ENCODE assay signal across 27 mouse cellular contexts in the genomic region with DNA sequence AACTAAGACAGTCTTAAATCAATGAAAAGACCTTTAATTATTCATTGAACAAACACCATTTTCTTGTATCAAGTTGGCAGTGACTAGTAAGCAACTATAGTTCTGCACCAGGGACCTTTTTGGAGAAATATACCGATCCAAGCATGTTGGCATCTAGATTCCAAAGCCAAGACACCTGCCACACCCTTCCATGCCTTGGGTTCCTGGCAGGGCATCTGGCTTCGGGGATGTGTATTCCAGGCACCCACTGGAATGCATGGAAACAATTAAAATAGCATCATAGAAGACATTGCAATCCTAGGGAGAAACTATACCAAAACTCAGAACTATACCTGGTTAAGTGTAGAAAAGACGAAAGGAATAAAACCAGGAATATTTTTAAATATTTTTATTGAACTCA. TPM values are rescaled to one million over a fixed set of nuclear protein-coding genes. Genes with fewer than 3 reads are reported as not detected.
DNase-seq lines count a peak whose midpoint lies in the region; ATAC-seq and TF ChIP-seq lines count a peak whose summit lies in the region.
"Had no signal": no experiment of that assay in that cellular context is flagged by ENCODE, and none has a peak within 500 bp of the region (broad histone marks: within the 10 kb centered on the region; RNA-seq: fewer than 3 reads in every experiment).

No protein-coding gene starts in this region.

- intact Hi-C loops in heart, adult 2 months (cut with DNase I): loop anchor here (5.0 kb wide), 3 partner anchors 46 to 241 kb away; a partner anchor contains a TSS

- no peak overlapping the region for H3K9ac ChIP-seq in heart, adult 2 months (ENCODE audit: low read depth, low read length)
- no peak overlapping the region for H3K9ac ChIP-seq in liver, embryonic 15.5 days
- H3K9ac ChIP-seq in liver, embryonic 12.5 days: no peak overlapping the region
- H3K9ac ChIP-seq: embryonic facial prominence, embryonic 13.5 days; embryonic facial prominence, embryonic 15.5 days; forebrain, embryonic 12.5 days had no signal

- 90% methylated on average over 3 of the region's 3 CpGs for WGBS in heart, adult 2 months
- WGBS in liver, embryonic 15.5 days (ENCODE audit: insufficient replicate concordance): 84% methylated on average over 3 of the region's 3 CpGs
- 83% methylated on average over 3 of the region's 3 CpGs for WGBS in liver, embryonic 12.5 days (ENCODE audit: insufficient replicate concordance)

- no peaks in the 10 kb centered on the region for H3K9me3 ChIP-seq in liver, embryonic 15.5 days (replicated peaks)
- no peaks in the 10 kb centered on the region for H3K9me3 ChIP-seq in liver, embryonic 12.5 days (replicated peaks)
- H3K9me3 ChIP-seq: embryonic facial prominence, embryonic 13.5 days; embryonic facial prominence, embryonic 15.5 days; forebrain, embryonic 10.5 days; forebrain, embryonic 12.5 days had no signal

- peaks cover 2% of the 10 kb centered on the region; the same call in 1 of the 2 replicates for H3K36me3 ChIP-seq in heart, adult 2 months (ENCODE audit: control insufficient read depth, insufficient read depth, low read length)
- no peaks in the 10 kb centered on the region for H3K36me3 ChIP-seq in liver, embryonic 15.5 days (replicated peaks)
- H3K36me3 ChIP-seq in liver, embryonic 12.5 days: no peaks in the 10 kb centered on the region
- no peaks in the 10 kb centered on the region for H3K36me3 ChIP-seq in myocyte (ENCODE audit: control insufficient read depth, insufficient read depth)
- H3K36me3 ChIP-seq: embryonic facial prominence, embryonic 13.5 days; embryonic facial prominence, embryonic 15.5 days; forebrain, embryonic 10.5 days; forebrain, embryonic 12.5 days had no signal

- H3K79me2 ChIP-seq in heart, adult 2 months (replicated peaks; ENCODE audit: control insufficient read depth, insufficient read depth, low read length): no peaks in the 10 kb centered on the region
- peaks cover 14% of the 10 kb centered on the region for H3K79me2 ChIP-seq in myocyte (ENCODE audit: control insufficient read depth, insufficient read depth)

- no peak overlapping the region for H3ac ChIP-seq in myocyte (ENCODE audit: control insufficient read depth, insufficient read length)

- no peaks in the 10 kb centered on the region for H3K27me3 ChIP-seq in heart, adult 2 months (ENCODE audit: control insufficient read depth, insufficient read depth, low read length)
- no peaks in the 10 kb centered on the region for H3K27me3 ChIP-seq in liver, embryonic 15.5 days
- H3K27me3 ChIP-seq in liver, embryonic 12.5 days (replicated peaks): no peaks in the 10 kb centered on the region
- no peaks in the 10 kb centered on the region for H3K27me3 ChIP-seq in myocyte (ENCODE audit: control insufficient read depth, insufficient read depth, insufficient read length)
- H3K27me3 ChIP-seq: embryonic facial prominence, embryonic 13.5 days; embryonic facial prominence, embryonic 15.5 days had no signal

- peaks cover 8% of the 10 kb centered on the region for H3K4me1 ChIP-seq in heart, adult 2 months (ENCODE audit: control insufficient read depth, insufficient read depth, low read length)
- H3K4me1 ChIP-seq in liver, embryonic 15.5 days (replicated peaks): peaks cover 71% of the 10 kb centered on the region
- peaks cover 59% of the 10 kb centered on the region for H3K4me1 ChIP-seq in liver, embryonic 12.5 days

- no peak for TF ChIP-seq EP300 in heart, adult 2 months (IDR thresholded peaks at IDR 0.05; ENCODE audit: insufficient read depth, low read depth, low read length)

- no peak for ATAC-seq in liver, embryonic 15.5 days (ENCODE audit: insufficient read depth)
- ATAC-seq in liver, embryonic 12.5 days: no peak
- ATAC-seq: forebrain, embryonic 14.5 days had no signal

- TF ChIP-seq POLR2A in heart, adult 2 months (IDR thresholded peaks at IDR 0.05; ENCODE audit: insufficient read depth, low read depth, low read length): no peak
- TF ChIP-seq POLR2A in myocyte (IDR thresholded peaks at IDR 0.05; ENCODE audit: insufficient read length, low read depth): no peak

- no peak for TF ChIP-seq CTCF in heart, adult 2 months (IDR thresholded peaks at IDR 0.05)

- no peak overlapping the region for H3K27ac ChIP-seq in heart, adult 2 months
- peak overlapping the region; percentile 90; the same call in 1 of the 2 replicates for H3K27ac ChIP-seq in liver, embryonic 15.5 days (replicated peaks)
- H3K27ac ChIP-seq in liver, embryonic 12.5 days: no peak overlapping the region
- H3K27ac ChIP-seq: embryonic facial prominence, embryonic 13.5 days; embryonic facial prominence, embryonic 15.5 days; forebrain, embryonic 10.5 days; forebrain, embryonic 12.5 days had no signal

- DNase-seq in heart, adult 11 months: peak; percentile 68
- DNase-seq in heart, adult 2 months: no peak
- DNase-seq in urinary bladder, postnatal 36 days (ENCODE audit: low spot score in 2 of 2): no peak
- DNase-seq: cerebellum, adult 11 months; cerebellum, adult 8-10 months; cerebellum, adult 9-11 months; cerebellum, postnatal 36 days; embryo, embryonic 11 days had no signal

- no peak overlapping the region for H3K4me2 ChIP-seq in liver, embryonic 15.5 days
- H3K4me2 ChIP-seq in liver, embryonic 12.5 days: no peak overlapping the region
- H3K4me2 ChIP-seq in myocyte (ENCODE audit: low read depth): no peak overlapping the region
- H3K4me2 ChIP-seq: embryonic facial prominence, embryonic 13.5 days; embryonic facial prominence, embryonic 15.5 days; forebrain, embryonic 12.5 days had no signal

- H3K4me3 ChIP-seq in heart, adult 2 months: no peak overlapping the region
- H3K4me3 ChIP-seq in liver, embryonic 15.5 days (replicated peaks): no peak overlapping the region
- no peak overlapping the region for H3K4me3 ChIP-seq in liver, embryonic 12.5 days
- no peak overlapping the region for H3K4me3 ChIP-seq in myocyte
- H3K4me3 ChIP-seq: embryonic facial prominence, embryonic 13.5 days; embryonic facial prominence, embryonic 15.5 days; erythroblast, embryonic 14.5 days; forebrain, embryonic 10.5 days; forebrain, embryonic 12.5 days had no signal

TF ChIP-seq in myocyte, 11 proteins besides CTCF, POLR2A, EP300 and RAD21:
- peak in 1 of 3 experiments; percentile 78 for TF ChIP-seq MYOG (IDR thresholded peaks at IDR 0.05; ENCODE audit: control insufficient read depth in 1 of 3, insufficient read depth in 1 of 3, insufficient read length in 2 of 3, low read depth in 2 of 3)
- peak; percentile 6 for TF ChIP-seq TCF12 (IDR thresholded peaks at IDR 0.05; ENCODE audit: insufficient read depth, poor library complexity, severe bottlenecking)
- TF ChIP-seq SRF (IDR thresholded peaks at IDR 0.05; ENCODE audit: control insufficient read depth, insufficient read length, low read depth): no peak
- no peak for TF ChIP-seq REST (IDR thresholded peaks at IDR 0.05; ENCODE audit: insufficient read depth, insufficient read length)
- peak in 2 of 3 experiments; percentile 32 to 47 for TF ChIP-seq MYOD1 (IDR thresholded peaks at IDR 0.05; ENCODE audit: control insufficient read depth in 1 of 3, insufficient read length in 2 of 3, low read depth in 2 of 3)
- TF ChIP-seq E2F4 (IDR thresholded peaks at IDR 0.05; ENCODE audit: insufficient read depth): no peak

RNA-seq across cellular contexts. Expression of a gene that starts 3.5 kb away (rescaled TPM):
- 100 to 1,000 TPM; 109 to 129 TPM for total RNA-seq in heart, adult 2 months (2021)
- polyA plus RNA-seq in heart, adult 2 months (2012; rRNA removed): 101 and 110 TPM in 2 replicates
- polyA plus RNA-seq in liver, embryonic 15.5 days (2015; fragmentation: Nextera tagmentation; extraction: Ambion mirVana): 32.1 and 34.1 TPM in 2 replicates
- polyA plus RNA-seq in liver, embryonic 12.5 days (2016; fragmentation: Nextera tagmentation; extraction: Ambion mirVana): 37.8 and 37.9 TPM in 2 replicates
- 133 TPM for polyA plus RNA-seq in myocyte (2012; fragmentation: generic; extraction: Trizol)

RNA-seq across cellular contexts. Expression of a gene that starts 3.5 kb away (rescaled TPM):
- under 1 TPM in 1 of 2 experiments, not detected in 1; 0.23 TPM for total RNA-seq in heart, adult 2 months (2021)
- polyA plus RNA-seq in heart, adult 2 months (2012; rRNA removed): not detected in 2 replicates
- 0.12 TPM in 1 of 2 replicates, not detected in the other for polyA plus RNA-seq in liver, embryonic 15.5 days (2015; fragmentation: Nextera tagmentation; extraction: Ambion mirVana)
- not detected in 2 replicates for polyA plus RNA-seq in liver, embryonic 12.5 days (2016; fragmentation: Nextera tagmentation; extraction: Ambion mirVana)
- 0.10 TPM for polyA plus RNA-seq in myocyte (2012; fragmentation: generic; extraction: Trizol)
- total RNA-seq: adrenal gland, adult 2 months; adrenal gland, postnatal 10 days; adrenal gland, postnatal 4 days; common myeloid progenitor, adult 5-6 weeks; ES-E14; MEL had no signal
- polyA plus RNA-seq: adrenal gland, adult 2 months; brain, embryonic 14.5 days; C2C12; embryonic facial prominence, embryonic 11.5 days; embryonic facial prominence, embryonic 15.5 days; erythroblast, embryonic 14.5 days; forebrain, embryonic 10.5 days; forebrain, embryonic 12.5 days had no signal

RNA-seq across cellular contexts. Expression of a gene that starts 44.4 kb away (rescaled TPM):
- total RNA-seq in heart, adult 2 months (2021): 1 to 10 TPM in 1 of 2 experiments, under 1 TPM in 1; 0.65 to 1.2 TPM
- polyA plus RNA-seq in heart, adult 2 months (2012; rRNA removed): 3.8 and 9.9 TPM in 2 replicates
- 0.37 and 0.56 TPM in 2 replicates for polyA plus RNA-seq in liver, embryonic 15.5 days (2015; fragmentation: Nextera tagmentation; extraction: Ambion mirVana)
- 0.41 and 0.84 TPM in 2 replicates for polyA plus RNA-seq in liver, embryonic 12.5 days (2016; fragmentation: Nextera tagmentation; extraction: Ambion mirVana)
- not detected for polyA plus RNA-seq in myocyte (2012; fragmentation: generic; extraction: Trizol)
- total RNA-seq: adrenal gland, adult 2 months; adrenal gland, postnatal 25 days; common myeloid progenitor, adult 5-6 weeks; MEL had no signal
- polyA plus RNA-seq: erythroblast, embryonic 14.5 days had no signal

RNA-seq across cellular contexts. Expression of a gene that starts 46.7 kb away (rescaled TPM):
- total RNA-seq in heart, adult 2 months (2021): not detected
- not detected in 2 replicates for polyA plus RNA-seq in heart, adult 2 months (2012; rRNA removed)
- not detected in 2 replicates for polyA plus RNA-seq in liver, embryonic 15.5 days (2015; fragmentation: Nextera tagmentation; extraction: Ambion mirVana)
- polyA plus RNA-seq in liver, embryonic 12.5 days (2016; fragmentation: Nextera tagmentation; extraction: Ambion mirVana): not detected in 2 replicates
- polyA plus RNA-seq in myocyte (2012; fragmentation: generic; extraction: Trizol): 0.01 TPM
- total RNA-seq: adrenal gland, adult 2 months; adrenal gland, postnatal 10 days; adrenal gland, postnatal 25 days; adrenal gland, postnatal 4 days; common myeloid progenitor, adult 5-6 weeks; ES-E14 had no signal
- polyA plus RNA-seq: adrenal gland, adult 2 months; C2C12; embryonic facial prominence, embryonic 11.5 days; embryonic facial prominence, embryonic 13.5 days; erythroblast, embryonic 14.5 days; forebrain, embryonic 10.5 days; forebrain, embryonic 12.5 days; forebrain, embryonic 14.5 days had no signal
